Mouse (Mus musculus) embryonic fibroblast, embryonic 13.5 days (primary cell): ENCODE results near the gene Drc7.

Source experiments
- CTCF ChIP-seq: IDR thresholded peaks from 2 replicates; pipeline ENCODE4 v1.5.1; 2011; ENCODE audit warnings: mild to moderate bottlenecking, control low read depth, low read length, moderate library complexity, borderline replicate concordance; ENCODE audit not compliant: insufficient read depth
- POLR2A ChIP-seq: IDR thresholded peaks from 2 replicates; pipeline ENCODE4 v1.6.1; 2011; ENCODE audit warnings: low read depth, mild to moderate bottlenecking, control low read depth, low read length, moderate library complexity

- TF ChIP-seq CTCF (no peak), POLR2A (no peak)
These were observed 30.7 kb downstream of the Drc7 start for GRCm38 (mm10) chr8:95085432-95086141.
